Mouse (Mus musculus): ENCODE data around the gene Mcam.
"Not testable (repeated sequence)": the region's sequence is repeated elsewhere in the genome, so short reads cannot be mapped to it uniquely, and the experiment has no call there.

Gene Mcam

GRCm38 (mm10) chr9:44109360-44110095, 24.7 kb upstream of the Mcam start:
- peak; percentile 83 for DNase-seq

DNA sequence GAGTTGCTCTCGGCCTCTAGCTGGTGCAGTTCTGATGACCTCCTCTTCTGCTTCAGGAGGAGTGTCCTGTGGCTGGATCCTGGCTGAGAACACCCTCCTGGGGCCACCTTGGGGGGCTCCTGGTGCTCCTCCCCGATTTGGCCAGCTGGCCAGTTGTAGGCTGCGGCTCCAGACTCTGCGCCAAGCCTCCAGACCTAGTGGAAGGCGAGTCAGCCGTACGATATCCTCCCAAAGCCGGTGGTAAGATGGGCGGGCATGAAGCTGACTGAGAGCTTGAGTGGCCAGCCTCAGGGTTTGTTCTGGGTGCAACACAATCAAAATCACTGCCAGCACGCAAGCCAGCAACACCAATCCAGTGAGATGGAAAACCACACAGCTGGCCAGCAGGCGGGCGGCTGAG, 22.4 kb upstream of the Mcam start:
- DNase-seq = not testable (repeated sequence)

GRCm38 (mm10) chr9:44113105-44113789, 21.0 kb upstream of the Mcam start, which contains the start of the genes Gm49380 and Rnf26:
Gene Gm49380 (minus strand): TSS chr9:44113500.
Gene Rnf26 (minus strand): TSS chr9:44113517.
- DNase-seq = peak; percentile 96

- DNase-seq = no peak
Measured at GRCm38 (mm10) chr9:44114453-44114852, 19.8 kb upstream of the Mcam start.

- no peak for DNase-seq
Measured at GRCm38 (mm10) chr9:44115599-44115998, 18.7 kb upstream of the Mcam start.

- no peak for DNase-seq
Measured at GRCm38 (mm10) chr9:44116182-44116581, 18.1 kb upstream of the Mcam start.

- DNase-seq = peak; percentile 61
Measured at GRCm38 (mm10) chr9:44119011-44119410, 15.3 kb upstream of the Mcam start.

DNA sequence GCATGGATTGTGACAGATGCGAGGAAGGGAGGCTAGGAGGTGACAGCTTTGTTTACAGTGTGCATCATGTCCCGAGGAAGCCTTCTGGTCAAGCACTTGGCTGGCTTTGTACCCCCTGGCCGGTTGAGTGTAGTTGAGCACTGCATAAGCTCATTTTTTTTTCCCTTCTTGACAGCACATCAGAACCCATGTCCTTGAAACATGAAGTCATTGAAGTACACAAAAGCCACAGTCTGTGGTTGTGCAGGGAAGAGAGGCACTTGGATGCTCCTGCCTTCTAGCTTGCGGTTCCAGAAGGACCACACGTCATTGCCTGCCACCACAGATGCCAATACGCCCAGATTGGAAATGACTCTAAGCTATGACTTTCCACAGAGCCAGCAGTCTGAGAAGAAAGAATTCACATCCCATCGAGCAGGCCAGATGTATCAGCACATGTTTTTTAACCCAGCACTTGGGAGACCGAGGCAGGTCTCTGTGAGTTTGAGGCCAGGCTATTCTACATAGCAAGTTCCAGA, 14.3 kb upstream of the Mcam start:
- DNase-seq = no peak

DNA sequence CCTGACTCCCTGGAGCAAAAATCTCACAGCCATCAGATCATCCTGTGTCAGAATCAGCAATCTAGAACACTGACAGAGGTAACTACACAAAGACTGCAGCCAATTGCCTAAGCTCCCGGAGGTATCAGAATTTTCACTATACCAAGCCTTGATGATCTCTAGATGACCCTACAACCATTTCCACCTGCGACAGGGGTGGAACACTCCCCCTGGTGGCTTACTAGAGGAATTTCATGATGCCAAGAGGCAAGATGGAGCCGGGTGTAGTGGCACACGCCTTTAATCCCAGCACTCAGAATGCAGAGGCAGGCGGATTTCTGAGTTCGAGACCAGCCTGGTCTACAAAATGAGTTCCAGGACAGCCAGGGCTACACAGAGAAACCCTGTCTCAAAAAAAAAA, 10.0 kb upstream of the Mcam start:
- DNase-seq = no peak

GRCm38 (mm10) chr9:44125026-44125425, 9.2 kb upstream of the Mcam start:
- no peak for DNase-seq

DNA sequence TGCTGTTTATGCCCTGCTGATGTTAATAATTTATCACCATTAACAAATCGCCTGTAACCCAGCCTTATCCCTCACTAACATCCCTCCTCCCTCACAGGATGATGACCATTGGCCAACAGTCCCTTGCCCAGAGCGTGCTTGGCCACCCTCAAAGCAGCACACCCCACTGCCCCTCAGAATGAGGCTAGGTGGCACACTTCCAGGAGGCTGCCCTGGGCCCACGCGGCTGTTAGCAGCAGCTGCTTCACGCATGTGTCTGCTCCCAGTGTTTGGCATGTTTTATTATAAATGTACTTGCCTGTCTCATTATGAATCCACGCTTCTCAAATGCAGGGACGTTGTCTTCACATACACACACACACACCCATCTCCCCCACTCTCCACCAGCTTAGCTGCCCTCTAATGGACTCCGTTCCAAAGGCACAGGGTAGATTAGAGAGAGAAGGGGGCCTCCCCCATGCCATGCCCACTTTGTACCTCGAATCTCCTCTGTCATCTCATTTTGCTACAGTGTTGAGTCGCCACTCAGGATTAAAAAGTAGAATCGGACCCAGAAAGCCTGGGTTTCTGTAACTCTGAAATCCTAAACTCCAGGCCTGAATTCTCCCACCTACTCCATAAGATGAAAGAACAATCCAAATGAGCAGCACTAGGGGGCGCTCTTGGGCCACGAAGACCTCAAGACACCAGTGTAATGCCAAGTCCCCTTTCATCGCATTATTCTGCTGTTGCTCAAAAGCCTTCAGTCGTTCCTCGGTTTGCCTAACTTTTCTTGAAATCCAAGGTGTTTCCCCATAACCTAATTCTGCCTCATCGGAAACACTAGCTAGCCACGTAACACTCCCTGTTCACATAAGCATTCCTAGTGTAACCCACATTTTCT, 8.5 kb upstream of the Mcam start:
- peak; percentile 93 for DNase-seq

GRCm38 (mm10) chr9:44126746-44127145, 7.5 kb upstream of the Mcam start:
- DNase-seq = no peak

GRCm38 (mm10) chr9:44127351-44127801, 6.9 kb upstream of the Mcam start:
- no peak for DNase-seq

DNA sequence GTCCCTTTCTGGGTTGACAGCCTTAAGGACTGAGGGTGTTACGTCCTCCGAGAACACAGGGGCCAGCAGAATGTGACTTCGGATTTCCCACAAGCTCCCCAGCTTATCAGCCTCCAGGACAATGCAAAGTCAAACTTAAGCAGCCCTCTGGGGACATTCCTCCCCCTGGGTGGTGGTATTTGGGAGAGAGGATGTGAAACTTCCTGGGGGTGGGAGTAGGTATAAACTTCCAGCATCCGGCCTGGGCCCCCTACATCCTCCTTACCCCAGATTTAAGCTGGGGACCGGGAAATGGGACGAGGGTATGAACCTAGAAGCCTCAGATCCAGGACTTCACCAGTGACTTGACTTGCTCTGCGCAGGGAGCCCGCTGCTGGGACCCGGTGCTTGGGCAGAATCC, 4.6 kb upstream of the Mcam start:
- DNase-seq = peak; percentile 58

DNA sequence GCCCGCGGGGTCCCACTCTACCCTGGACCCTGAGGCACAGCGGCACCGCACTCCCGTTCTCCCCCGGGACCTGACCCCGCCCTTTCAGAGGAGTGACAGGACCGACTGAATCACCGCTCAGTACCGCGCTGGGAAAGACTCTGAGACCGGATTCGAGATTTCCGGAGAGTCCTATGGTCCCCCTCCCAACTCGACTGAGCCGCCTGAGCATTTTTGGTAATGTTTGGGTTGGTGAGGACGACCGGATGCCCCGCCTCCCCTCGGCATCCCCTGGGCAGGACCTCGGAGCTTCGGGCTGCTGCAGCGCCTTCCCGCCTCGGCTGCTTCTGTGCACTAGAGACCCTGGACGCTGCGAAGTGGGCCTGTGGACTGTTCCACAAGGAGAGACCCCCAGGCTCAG, 4.2 kb upstream of the Mcam start:
- DNase-seq = peak; percentile 79

DNA sequence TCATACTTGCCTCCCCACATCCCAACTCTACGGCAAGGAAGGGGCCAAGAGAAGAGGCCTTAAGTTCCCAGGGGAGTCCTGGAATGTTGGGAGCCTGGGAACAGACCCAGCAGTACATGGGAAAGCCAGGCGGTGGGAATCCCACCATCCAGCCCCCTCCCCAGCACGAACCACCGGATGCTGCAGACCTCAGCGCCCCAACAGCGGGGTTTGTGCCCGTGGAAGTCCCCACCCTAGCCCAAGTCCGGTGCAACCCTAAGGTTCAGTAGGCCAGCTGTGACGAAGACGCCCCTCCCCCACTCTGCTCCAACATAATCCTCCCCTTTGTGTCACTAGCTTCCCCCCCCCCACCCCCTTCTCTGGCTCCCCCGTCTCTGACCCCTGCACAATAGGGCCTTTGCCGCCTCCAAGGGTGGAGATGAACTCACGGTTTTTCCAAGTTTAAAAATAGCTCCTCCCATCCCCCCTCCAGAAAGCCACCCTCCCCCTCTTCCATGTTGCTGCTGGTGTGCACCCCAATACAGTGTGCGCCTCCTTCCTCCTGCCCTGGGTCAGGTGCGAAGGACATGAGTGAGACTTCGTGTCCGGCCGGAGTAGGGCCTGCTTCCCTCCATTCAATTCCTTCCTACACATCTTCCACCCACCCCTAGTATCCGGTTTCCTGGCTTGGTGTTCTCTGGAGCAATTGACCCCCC, 3.5 kb upstream of the Mcam start:
- peak; percentile 66 for DNase-seq

DNA sequence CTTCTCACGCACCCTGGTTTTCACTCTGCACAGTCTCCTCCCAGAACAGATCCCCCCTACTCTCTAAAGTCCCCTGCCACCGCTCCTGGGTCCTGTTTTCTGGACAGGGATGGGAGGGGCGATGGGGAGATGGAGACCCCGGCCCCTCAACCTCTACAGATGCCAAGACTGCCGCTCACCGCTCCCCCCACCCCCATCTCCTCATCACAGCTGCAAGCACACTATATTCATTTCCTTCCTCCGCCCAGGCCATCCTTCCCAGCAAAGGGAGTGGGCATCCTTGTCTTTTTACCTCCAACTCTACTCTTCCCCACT, 3.0 kb upstream of the Mcam start:
- DNase-seq = no peak

- DNase-seq = no peak
Measured at GRCm38 (mm10) chr9:44132200-44132599, 2.1 kb upstream of the Mcam start.

GRCm38 (mm10) chr9:44133287-44133686, 982 bp upstream of the Mcam start:
- no peak for DNase-seq

DNA sequence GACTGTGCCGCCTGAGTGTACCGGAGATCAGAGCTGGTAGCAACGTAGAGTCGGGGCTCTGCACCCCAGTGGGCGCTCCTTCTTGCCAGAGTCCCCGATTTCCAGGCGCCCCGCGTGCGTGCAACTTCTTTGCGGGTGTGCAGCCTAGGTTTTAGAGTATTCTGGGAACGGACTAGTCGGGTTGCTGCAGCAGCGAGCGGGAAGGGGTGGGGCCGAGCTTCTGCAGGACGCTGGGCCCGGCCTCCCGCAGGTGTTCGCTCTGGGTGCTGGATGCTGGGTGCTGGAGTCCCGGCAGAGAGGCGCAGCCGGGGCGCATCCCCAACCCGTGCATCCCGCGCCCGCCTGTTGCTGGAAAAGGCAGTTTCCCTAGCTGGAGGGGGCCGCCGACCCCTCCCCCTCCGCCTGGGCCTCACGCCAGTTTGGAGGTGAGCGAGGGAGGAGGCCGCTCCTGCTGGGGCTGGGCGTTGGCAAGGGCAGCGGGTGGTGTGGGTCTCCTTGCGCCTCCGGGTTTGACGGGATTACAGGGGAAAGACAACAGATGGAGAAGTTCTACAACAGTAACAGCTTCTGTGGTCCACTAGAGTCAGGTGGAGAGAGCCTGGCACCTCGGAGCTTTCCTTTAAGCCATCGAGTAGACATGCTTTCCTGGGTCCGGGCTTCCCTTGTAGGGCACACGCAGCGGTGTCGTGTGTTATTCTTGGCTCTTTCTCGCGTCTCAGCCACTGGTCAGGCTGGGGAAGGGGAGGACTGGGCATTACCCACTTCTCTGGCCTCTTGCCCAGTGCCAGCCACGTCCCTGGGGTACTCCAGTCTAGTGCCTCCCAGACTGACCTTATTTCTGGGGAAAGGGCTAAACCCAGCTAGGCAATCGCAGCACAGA, 822 bp downstream of the Mcam start:
- peak; percentile 66 for DNase-seq

DNA sequence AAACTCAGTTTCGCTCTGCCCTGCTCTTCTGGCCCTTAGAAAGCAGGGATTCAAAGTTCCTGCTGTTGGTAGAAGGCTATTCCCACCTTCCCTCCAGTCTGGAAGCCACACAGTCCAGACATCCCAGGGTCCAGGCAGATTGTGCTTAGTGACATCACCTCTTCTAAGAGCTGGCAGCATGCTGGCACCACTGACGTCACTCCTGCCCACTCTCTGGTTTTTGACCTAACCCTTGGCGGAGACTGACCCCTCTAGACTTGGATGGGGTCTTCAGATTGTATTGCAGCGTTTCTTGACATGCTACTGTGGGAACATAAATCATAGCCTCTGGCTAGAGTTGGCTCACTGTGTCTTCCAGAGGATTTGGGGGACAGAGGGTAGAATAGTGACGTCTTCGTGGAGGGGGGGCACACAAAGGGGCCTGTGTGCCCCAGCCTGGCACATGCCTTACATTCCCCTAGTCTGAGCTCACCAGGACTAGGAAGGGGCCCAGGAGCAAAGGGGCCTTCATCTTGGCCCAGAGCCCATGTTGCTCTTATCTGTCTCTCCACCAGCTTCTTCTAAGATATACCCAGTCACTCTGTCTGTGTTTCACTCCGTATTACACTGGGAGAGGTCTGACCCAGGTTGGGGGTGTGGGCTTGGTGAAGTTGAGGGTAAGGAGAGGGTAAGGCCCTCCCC, 1.6 kb downstream of the Mcam start:
- DNase-seq = no peak

All from lung, postnatal 14 days (tissue).